Mouse (Mus musculus) midbrain, embryonic 11.5 days (tissue): Measurements from ENCODE around the gene Inka2. TPM values are rescaled to one million over a fixed set of nuclear protein-coding genes. Genes with fewer than 3 reads are reported as not detected.

Experiments
- ATAC-seq: fragments of 200-750 bp; cut with Nextera tagmentation; 2 replicates; pipeline ENCODE4 v1.8.0; 2017; ENCODE audit warnings: moderate TSS enrichment, moderate library complexity; ENCODE audit not compliant: low FRiP score
- DNase-seq: peaks from one replicate; pipeline ENCODE4 v3.0.0; 2015; ENCODE audit warnings: low spot score; ENCODE audit errors: missing footprints
- H3K27ac ChIP-seq: fragments of 300-500 bp; sonication (generic); 2 replicates; pipeline ENCODE4 v1.5.1; 2014; ENCODE audit warnings: low read depth, low read length
- H3K27me3 ChIP-seq: fragments of 300-500 bp; sonication (generic); 2 replicates; pipeline ENCODE4 v1.6.1; 2014; ENCODE audit warnings: mild to moderate bottlenecking, low read length, moderate library complexity, mixed read lengths; ENCODE audit not compliant: control insufficient read depth, insufficient read depth
- H3K36me3 ChIP-seq: fragments of 300-500 bp; sonication (generic); 2 replicates; pipeline ENCODE4 v1.6.1; 2014; ENCODE audit warnings: mild to moderate bottlenecking, low read length, moderate library complexity, mixed read lengths; ENCODE audit not compliant: control insufficient read depth, insufficient read depth
- H3K4me1 ChIP-seq: fragments of 300-500 bp; sonication (generic); 2 replicates; pipeline ENCODE4 v1.6.1; 2014; ENCODE audit warnings: low read length; ENCODE audit not compliant: control insufficient read depth, insufficient read depth
- H3K4me2 ChIP-seq: fragments of 300-500 bp; sonication (generic); 2 replicates; pipeline ENCODE4 v1.6.1; 2014; ENCODE audit warnings: mild to moderate bottlenecking, moderate library complexity
- H3K4me3 ChIP-seq: fragments of 300-500 bp; sonication (generic); 2 replicates; pipeline ENCODE4 v1.5.1; 2014; ENCODE audit warnings: low read depth, low read length
- H3K9ac ChIP-seq: fragments of 300-500 bp; sonication (generic); 2 replicates; pipeline ENCODE4 v1.6.1; 2014; ENCODE audit warnings: low read length
- H3K9me3 ChIP-seq: fragments of 300-500 bp; sonication (generic); 2 replicates; pipeline ENCODE4 v1.6.1; 2016; ENCODE audit warnings: low read length; ENCODE audit not compliant: control insufficient read depth
- WGBS: fragments of 180-500 bp; shearing (Covaris S2); extraction: QIAGEN DNeasy Blood & Tissue Kit; methylation state at CpG from one replicate; pipeline ENCODE4 v1.1.7; 2014; 5-methylcytosine and 5-hydroxymethylcytosine counted together
- polyA plus RNA-seq: library from polyadenylated mRNA; unstranded; fragments of >200 nt; fragmentation: Nextera tagmentation; extraction: Ambion mirVana; gene quantifications from 2 replicates; pipeline ENCODE4 v1.2.1, GENCODE M21; 2014

Gene Inka2
- polyA plus RNA-seq, 1 experiment from 2014 or later, result 0.56 TPM

GRCm38 (mm10) chr3:105757323-105758083 is 53.1 kb downstream of the Inka2 start:
- peak; percentile 59; the same call in 1 of the 2 replicates for ATAC-seq
- no peak overlapping the region for H3K4me2 ChIP-seq
- WGBS, result 74% methylated on average over 6 of the region's 6 CpGs

DNA sequence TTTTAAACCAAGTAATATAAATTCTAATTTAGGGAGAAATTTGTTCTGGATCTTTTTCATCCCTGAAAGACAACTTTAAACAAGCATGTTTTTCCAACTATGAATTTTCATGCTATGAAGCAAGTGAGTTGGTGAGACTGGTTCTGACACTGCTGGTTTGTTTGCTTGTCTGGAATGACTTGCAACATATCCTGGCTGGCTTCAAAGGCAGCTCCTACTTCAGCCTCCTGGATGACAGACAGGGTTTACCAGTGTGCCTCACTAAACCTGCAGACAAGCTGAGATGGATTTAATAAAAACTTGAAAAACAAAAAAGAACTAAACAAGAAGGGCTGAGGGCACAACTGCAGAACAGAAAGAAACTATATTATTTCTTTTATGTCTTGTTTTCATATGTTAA is 53.7 kb downstream of the Inka2 start:
- H3K4me3 ChIP-seq, result no peak overlapping the region
- no peak overlapping the region for H3K27ac ChIP-seq
- H3K36me3 ChIP-seq, result no peaks in the 10 kb centered on the region
- H3K4me2 ChIP-seq, result no peak overlapping the region
- H3K4me1 ChIP-seq, result no peaks in the 10 kb centered on the region
- DNase-seq (peak; percentile 6), ATAC-seq (no peak)
- no peaks in the 10 kb centered on the region for H3K27me3 ChIP-seq
- H3K9ac ChIP-seq, result no peak overlapping the region
- no peaks in the 10 kb centered on the region for H3K9me3 ChIP-seq

More at GRCm38 (mm10) chr3:105757323-105758083, 53.1 kb downstream of the Inka2 start:
- Histone ChIP-seq H3K4me1 (no peaks in the 10 kb centered on the region), H3K9ac (no peak overlapping the region), H3K4me3 (no peak overlapping the region), H3K27ac (no peak overlapping the region), H3K36me3 (no peaks in the 10 kb centered on the region), H3K27me3 (no peaks in the 10 kb centered on the region), H3K9me3 (no peaks in the 10 kb centered on the region)
- peak; percentile 75 for DNase-seq

DNA sequence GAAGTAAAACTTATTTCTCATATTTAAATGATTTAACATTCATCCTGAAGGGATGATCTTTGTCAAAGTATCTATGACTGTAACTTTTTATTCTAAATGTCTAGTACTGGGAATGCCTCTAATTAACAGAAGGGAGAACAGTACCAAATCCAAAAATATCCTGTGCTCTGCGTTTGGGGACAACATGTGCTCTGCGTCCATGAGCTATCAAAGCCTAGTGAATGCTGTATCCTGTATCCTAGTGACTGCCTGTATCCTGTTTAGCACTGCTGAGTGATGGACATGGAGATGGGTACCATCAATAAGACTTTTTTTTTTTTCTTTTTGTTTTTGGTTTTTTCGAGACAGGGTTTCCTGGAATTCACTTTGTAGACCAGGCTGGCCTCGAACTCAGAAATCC is 54.3 kb downstream of the Inka2 start:
- no peaks in the 10 kb centered on the region for H3K4me1 ChIP-seq
- H3K9ac ChIP-seq, result no peak overlapping the region
- H3K36me3 ChIP-seq, result no peaks in the 10 kb centered on the region
- no peak for ATAC-seq
- H3K9me3 ChIP-seq, result no peaks in the 10 kb centered on the region
- H3K4me3 ChIP-seq, result no peak overlapping the region
- no peaks in the 10 kb centered on the region for H3K27me3 ChIP-seq
- no peak overlapping the region for H3K27ac ChIP-seq
- H3K4me2 ChIP-seq, result no peak overlapping the region
- peak; percentile 17 for DNase-seq
- 85% methylated on average over 4 of the region's 4 CpGs for WGBS

DNA sequence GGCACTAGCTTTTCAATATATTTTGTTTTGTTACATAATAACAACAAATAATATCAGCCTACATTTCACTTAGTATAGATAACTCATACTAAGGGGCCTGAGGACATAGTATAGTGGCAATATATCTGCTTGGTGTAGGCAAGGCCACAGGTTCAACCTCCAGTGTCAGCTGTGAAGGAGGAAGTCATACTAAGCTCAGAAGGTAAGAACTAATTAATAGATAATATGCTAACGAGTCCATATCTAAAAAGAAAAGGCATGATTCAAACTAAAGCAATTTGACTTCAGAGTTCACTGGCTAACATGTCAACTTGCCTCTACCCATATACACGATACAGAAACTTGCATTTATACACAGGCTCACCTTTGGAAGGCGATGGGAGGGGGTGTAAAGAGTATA is 55.7 kb downstream of the Inka2 start:
- Histone ChIP-seq H3K4me1 (no peaks in the 10 kb centered on the region), H3K4me3 (no peak overlapping the region), H3K27me3 (no peaks in the 10 kb centered on the region), H3K36me3 (no peaks in the 10 kb centered on the region), H3K9me3 (no peaks in the 10 kb centered on the region), H3K4me2 (no peak overlapping the region), H3K27ac (no peak overlapping the region), H3K9ac (no peak overlapping the region)
- DNase-seq, result peak; percentile 4
- ATAC-seq, result no peak
- 95% methylated on average over 3 of the region's 3 CpGs for WGBS

DNA sequence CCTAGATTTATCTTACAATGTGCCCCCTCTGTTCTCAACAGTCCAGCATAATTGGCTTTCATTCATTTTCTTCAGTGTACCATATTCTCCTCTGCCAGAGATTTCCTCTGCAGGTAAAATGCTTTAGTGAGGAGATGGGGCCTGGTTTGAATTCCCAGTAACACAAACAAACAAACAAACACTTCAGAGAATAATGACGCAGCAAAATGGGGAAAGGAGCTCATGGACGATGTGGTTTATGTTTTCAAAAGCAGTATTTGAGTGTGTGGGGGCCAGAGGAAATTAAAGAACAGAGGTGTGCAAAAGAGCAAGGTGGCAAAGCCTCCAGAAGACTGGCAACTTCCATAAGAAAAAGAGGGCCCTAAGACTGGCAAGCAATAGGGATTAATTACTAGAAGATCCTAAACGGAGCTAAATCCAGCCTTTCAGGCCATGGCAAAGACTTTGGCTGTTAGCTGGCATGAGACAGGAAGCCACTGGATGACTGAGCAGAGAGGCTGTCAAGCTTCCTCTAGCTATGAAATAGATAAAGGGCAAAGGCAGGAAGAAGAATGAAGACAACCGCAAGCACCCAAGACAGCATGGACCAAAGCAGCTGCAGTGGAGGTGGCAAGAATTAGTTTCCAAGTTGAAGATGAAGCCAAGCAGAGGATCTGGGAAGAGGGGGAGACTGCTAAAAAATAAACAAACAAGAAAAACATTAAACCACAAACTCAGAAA is 58.9 kb downstream of the Inka2 start:
- H3K9me3 ChIP-seq, result no peaks in the 10 kb centered on the region
- ATAC-seq (no peak), DNase-seq (no peak)
- no peak overlapping the region for H3K4me2 ChIP-seq
- H3K27ac ChIP-seq, result no peak overlapping the region
- H3K4me1 ChIP-seq, result no peaks in the 10 kb centered on the region
- no peak overlapping the region for H3K9ac ChIP-seq
- H3K4me3 ChIP-seq, result no peak overlapping the region
- H3K36me3 ChIP-seq, result no peaks in the 10 kb centered on the region
- 77% methylated on average over 4 of the region's 4 CpGs for WGBS
- H3K27me3 ChIP-seq, result no peaks in the 10 kb centered on the region

- 87% methylated on average over 6 of the region's 6 CpGs for WGBS
Measured at GRCm38 (mm10) chr3:105768529-105768928, 64.1 kb downstream of the Inka2 start.

GRCm38 (mm10) chr3:105769380-105769779 is 65.0 kb downstream of the Inka2 start:
- Histone ChIP-seq H3K27ac (no peak overlapping the region), H3K4me3 (no peak overlapping the region), H3K4me1 (no peaks in the 10 kb centered on the region), H3K9ac (no peak overlapping the region), H3K27me3 (no peaks in the 10 kb centered on the region), H3K4me2 (no peak overlapping the region), H3K9me3 (no peaks in the 10 kb centered on the region), H3K36me3 (no peaks in the 10 kb centered on the region)
- WGBS, result 96% methylated on average over 2 of the region's 2 CpGs
- ATAC-seq, result no peak
- DNase-seq, result no peak

More at GRCm38 (mm10) chr3:105768529-105768928, 64.1 kb downstream of the Inka2 start:
- Histone ChIP-seq H3K4me3 (no peak overlapping the region), H3K9me3 (no peaks in the 10 kb centered on the region), H3K27ac (no peak overlapping the region), H3K36me3 (no peaks in the 10 kb centered on the region), H3K9ac (no peak overlapping the region), H3K4me2 (no peak overlapping the region), H3K4me1 (no peaks in the 10 kb centered on the region), H3K27me3 (no peaks in the 10 kb centered on the region)
- no peak for ATAC-seq
- DNase-seq, result no peak

Other genes with a start within 250 kb of the Inka2 start
- 46.3 and 52.7 TPM in 2 replicates for gene Ddx20, start 17.0 kb upstream of the Inka2 start, polyA plus RNA-seq
- gene Rap1a, start 96.7 kb downstream of the Inka2 start, polyA plus RNA-seq, result 87.0 and 91.8 TPM in 2 replicates
- gene Adora3, start 166.3 kb downstream of the Inka2 start, polyA plus RNA-seq, result not detected in 2 replicates
- not detected in 2 replicates for gene Tmigd3, start 166.3 kb downstream of the Inka2 start, polyA plus RNA-seq
- gene I830077J02Rik, start 228.1 kb downstream of the Inka2 start, polyA plus RNA-seq, result 0.63 and 0.83 TPM in 2 replicates